Mouse (Mus musculus) hindbrain, postnatal 0 days (tissue): ENCODE data around the gene Sap18b. TPM values are rescaled to one million over a fixed set of nuclear protein-coding genes. Genes with fewer than 3 reads are reported as not detected.

Experiments used
- ATAC-seq: fragments of 200-750 bp; cut with Nextera tagmentation; 2 replicates; pipeline ENCODE4 v1.8.0; 2017; ENCODE audit warnings: mild to moderate bottlenecking, moderate TSS enrichment, moderate library complexity
- DNase-seq: peaks from one replicate; pipeline ENCODE4 v3.0.0-alpha.2; 2015; ENCODE audit warnings: low spot score
- H3K27ac ChIP-seq: fragments of 300-500 bp; sonication (generic); 2 replicates; pipeline ENCODE4 v1.5.1; 2014; ENCODE audit warnings: mild to moderate bottlenecking
- H3K27me3 ChIP-seq: fragments of 300-500 bp; sonication (generic); 2 replicates; pipeline ENCODE4 v1.6.1; 2014; ENCODE audit warnings: low read length, mixed read lengths; ENCODE audit not compliant: insufficient read depth
- H3K36me3 ChIP-seq: fragments of 300-500 bp; sonication (generic); 2 replicates; pipeline ENCODE4 v1.6.1; 2014; ENCODE audit warnings: low read length, mixed read lengths; ENCODE audit not compliant: insufficient read depth
- H3K4me1 ChIP-seq: fragments of 300-500 bp; sonication (generic); 2 replicates; pipeline ENCODE4 v1.6.1; 2014; ENCODE audit warnings: antibody characterized with exemption, low read length, mixed read lengths; ENCODE audit not compliant: insufficient read depth
- H3K4me2 ChIP-seq: fragments of 300-500 bp; sonication (generic); 2 replicates; pipeline ENCODE4 v1.6.1; 2014; ENCODE audit warnings: low read depth, mild to moderate bottlenecking, low read length, moderate library complexity, mixed read lengths
- H3K4me3 ChIP-seq: fragments of 300-500 bp; sonication (generic); 2 replicates; pipeline ENCODE4 v1.5.1; 2014; ENCODE audit warnings: low read length
- H3K9ac ChIP-seq: fragments of 300-500 bp; sonication (generic); replicated peaks from 2 replicates; pipeline ENCODE4 v1.6.1; 2014; ENCODE audit warnings: mild to moderate bottlenecking, low read length, moderate library complexity, mixed read lengths
- H3K9me3 ChIP-seq: fragments of 300-500 bp; sonication (generic); 2 replicates; pipeline ENCODE4 v1.6.1; 2016; ENCODE audit warnings: low read length, mixed read lengths
- CTCF ChIP-seq: IDR thresholded peaks from 2 replicates; pipeline ENCODE4 v1.5.1; 2016; ENCODE audit warnings: antibody characterized with exemption, control low read depth, low read depth
- WGBS: fragments of 180-500 bp; shearing (Covaris S2); extraction: QIAGEN DNeasy Blood & Tissue Kit; methylation state at CpG from one replicate; pipeline ENCODE4 v1.1.7; 2014; 5-methylcytosine and 5-hydroxymethylcytosine counted together
- polyA plus RNA-seq: library from polyadenylated mRNA; unstranded; fragments of >200 nt; fragmentation: Nextera tagmentation; extraction: Ambion mirVana; gene quantifications from 2 replicates; pipeline ENCODE4 v1.2.1, GENCODE M21; 2015
- total RNA-seq: library from RNA; depleted of rRNA; stranded (reverse); fragments of >200 nt; gene quantifications from 2 replicates; pipeline ENCODE4 v1.2.3, GENCODE M21; 2014

Sap18b gene
- total and polyA plus RNA-seq, 2 experiments from 2014 or later = 31.2 to 325 TPM

DNA sequence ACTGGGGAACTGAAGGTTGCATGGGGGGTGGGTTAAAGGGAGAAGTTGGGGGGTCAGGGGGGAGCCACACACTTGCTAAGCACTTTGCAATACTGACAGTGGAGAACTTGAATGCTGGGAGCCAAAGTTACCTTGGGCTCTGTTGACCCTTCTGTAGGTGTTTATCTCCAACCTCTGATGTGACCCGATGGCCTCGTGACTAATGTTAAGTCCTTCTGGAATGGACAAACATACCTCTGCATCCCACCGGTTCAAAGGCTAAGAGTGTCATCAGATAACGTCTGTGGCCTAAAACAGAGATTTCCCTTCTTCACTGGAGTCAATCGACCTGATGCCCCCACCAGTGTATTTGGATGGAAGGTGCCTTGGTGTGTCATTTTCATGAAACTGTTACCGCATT, 3.9 kb upstream of the Sap18b start:
- H3K9me3 ChIP-seq = no peaks in the 10 kb centered on the region
- ATAC-seq (no peak), DNase-seq (no peak)
- 90% methylated on average over 6 of the region's 6 CpGs for WGBS
- no peaks in the 10 kb centered on the region for H3K36me3 ChIP-seq
- no peak overlapping the region for H3K9ac ChIP-seq
- no peaks in the 10 kb centered on the region for H3K4me1 ChIP-seq
- no peak overlapping the region for H3K4me2 ChIP-seq
- no peak for TF ChIP-seq CTCF
- H3K27ac ChIP-seq = no peak overlapping the region
- H3K27me3 ChIP-seq = no peaks in the 10 kb centered on the region
- no peak overlapping the region for H3K4me3 ChIP-seq

DNA sequence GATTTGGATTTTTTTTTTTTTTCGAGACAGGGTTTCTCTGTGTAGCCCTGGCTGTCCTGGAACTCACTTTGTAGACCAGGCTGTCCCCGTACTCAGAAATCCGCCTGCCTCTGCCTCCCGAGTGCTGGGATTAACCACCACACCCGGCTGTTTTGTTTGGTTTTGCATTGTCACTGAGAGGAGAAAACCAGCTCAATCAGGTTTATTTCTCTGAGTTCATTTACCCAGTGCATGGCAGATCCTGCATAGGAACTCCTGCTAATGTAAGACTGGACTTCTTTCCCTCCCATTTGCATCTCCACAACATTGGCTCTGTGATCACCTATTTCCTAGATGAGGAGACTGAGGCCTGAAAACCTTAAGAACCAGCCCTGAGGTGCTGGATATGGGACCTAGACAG, 3.0 kb upstream of the Sap18b start:
- H3K36me3 ChIP-seq = no peaks in the 10 kb centered on the region
- no peaks in the 10 kb centered on the region for H3K27me3 ChIP-seq
- no peaks in the 10 kb centered on the region for H3K4me1 ChIP-seq
- no peak for TF ChIP-seq CTCF
- no peak overlapping the region for H3K9ac ChIP-seq
- ATAC-seq (no peak), DNase-seq (no peak)
- no peak overlapping the region for H3K4me3 ChIP-seq
- WGBS = 86% methylated on average over 5 of the region's 5 CpGs
- no peaks in the 10 kb centered on the region for H3K9me3 ChIP-seq
- H3K4me2 ChIP-seq = no peak overlapping the region
- H3K27ac ChIP-seq = no peak overlapping the region

GRCm38 (mm10) chr8:95822699-95823098, 2.4 kb upstream of the Sap18b start:
- no peaks in the 10 kb centered on the region for H3K36me3 ChIP-seq
- no peaks in the 10 kb centered on the region for H3K9me3 ChIP-seq
- 82% methylated on average over 3 of the region's 3 CpGs for WGBS
- no peak for ATAC-seq
- H3K27ac ChIP-seq = no peak overlapping the region
- no peaks in the 10 kb centered on the region for H3K27me3 ChIP-seq
- no peak for DNase-seq
- TF ChIP-seq CTCF = no peak
- H3K4me1 ChIP-seq = no peaks in the 10 kb centered on the region
- H3K4me3 ChIP-seq = no peak overlapping the region
- H3K4me2 ChIP-seq = no peak overlapping the region
- no peak overlapping the region for H3K9ac ChIP-seq

- ATAC-seq = no peak
These were observed 5.0 kb downstream of the Sap18b start for GRCm38 (mm10) chr8:95830144-95830543.

GRCm38 (mm10) chr8:95832603-95833434, 7.7 kb downstream of the Sap18b start:
- peak; percentile 89 for DNase-seq
- no peak overlapping the region for H3K27ac ChIP-seq
- ATAC-seq = peak; percentile 74
- 16% methylated on average over 16 of the region's 16 CpGs for WGBS
- peak overlapping the region; percentile 24; the same call in 1 of the 2 replicates for H3K9ac ChIP-seq
- TF ChIP-seq CTCF = peak; percentile 95
- no peaks in the 10 kb centered on the region for H3K27me3 ChIP-seq
- no peaks in the 10 kb centered on the region for H3K9me3 ChIP-seq
- peak overlapping the region; percentile 54 for H3K4me2 ChIP-seq
- H3K36me3 ChIP-seq = peaks cover 6% of the 10 kb centered on the region; the same call in 1 of the 2 replicates
- peaks cover 4% of the 10 kb centered on the region; the same call in 1 of the 2 replicates for H3K4me1 ChIP-seq
- H3K4me3 ChIP-seq = peak overlapping the region; percentile 26

More at GRCm38 (mm10) chr8:95830144-95830543, 5.0 kb downstream of the Sap18b start:
- Histone ChIP-seq H3K4me3 (no peak overlapping the region), H3K27me3 (no peaks in the 10 kb centered on the region), H3K9ac (no peak overlapping the region), H3K36me3 (no peaks in the 10 kb centered on the region), H3K4me1 (peaks cover 4% of the 10 kb centered on the region; the same call in 1 of the 2 replicates), H3K9me3 (no peaks in the 10 kb centered on the region), H3K4me2 (no peak overlapping the region), H3K27ac (no peak overlapping the region)
- no peak for TF ChIP-seq CTCF
- no peak for DNase-seq
- 86% methylated on average over 3 of the region's 3 CpGs for WGBS

DNA sequence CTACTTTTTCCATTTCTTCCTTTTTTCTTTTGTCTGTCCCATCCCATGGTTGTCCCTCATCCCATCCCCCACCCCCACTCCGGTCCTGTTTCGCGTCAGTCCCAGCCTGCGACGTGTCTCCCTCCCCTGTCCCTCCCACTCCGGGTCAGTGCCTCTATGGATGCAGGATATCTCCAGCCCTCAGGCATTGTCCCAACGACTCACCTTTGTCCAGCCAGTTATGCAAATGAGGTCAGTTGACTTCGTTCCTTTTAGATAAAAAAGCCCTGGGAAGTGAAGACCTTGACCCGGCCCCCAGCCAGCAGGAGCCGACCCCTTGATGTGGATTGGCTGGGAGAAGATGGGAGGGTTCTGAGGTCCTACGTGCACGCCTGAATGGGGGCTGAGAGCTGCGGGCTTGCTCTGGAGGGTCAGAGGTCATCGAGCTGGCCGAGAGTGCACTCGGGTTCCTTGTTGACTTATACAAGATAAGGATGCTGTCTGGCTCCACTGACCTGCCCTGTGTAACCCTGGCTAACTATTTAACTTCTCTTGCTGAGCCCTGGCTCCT, 8.4 kb downstream of the Sap18b start:
- H3K9ac ChIP-seq = peak overlapping the region; percentile 24; the same call in 1 of the 2 replicates
- WGBS = 2% methylated on average over 16 of the region's 16 CpGs
- H3K4me1 ChIP-seq = peaks cover 4% of the 10 kb centered on the region; the same call in 1 of the 2 replicates
- DNase-seq = no peak
- no peaks in the 10 kb centered on the region for H3K9me3 ChIP-seq
- peak overlapping the region; percentile 26 for H3K4me3 ChIP-seq
- peak; percentile 53 for ATAC-seq
- no peak overlapping the region for H3K27ac ChIP-seq
- no peaks in the 10 kb centered on the region for H3K27me3 ChIP-seq
- no peak for TF ChIP-seq CTCF
- peak overlapping the region; percentile 54 for H3K4me2 ChIP-seq
- peaks cover 6% of the 10 kb centered on the region; the same call in 1 of the 2 replicates for H3K36me3 ChIP-seq

GRCm38 (mm10) chr8:95835891-95836290, 10.7 kb downstream of the Sap18b start:
- Histone ChIP-seq H3K4me2 (no peak overlapping the region), H3K27me3 (no peaks in the 10 kb centered on the region), H3K36me3 (peaks cover 6% of the 10 kb centered on the region; the same call in 1 of the 2 replicates), H3K9ac (no peak overlapping the region), H3K4me1 (peaks cover 4% of the 10 kb centered on the region; the same call in 1 of the 2 replicates), H3K9me3 (no peaks in the 10 kb centered on the region), H3K4me3 (no peak overlapping the region), H3K27ac (no peak overlapping the region)
- DNase-seq (no peak), ATAC-seq (no peak)
- 70% methylated on average over 4 of the region's 4 CpGs for WGBS
- TF ChIP-seq CTCF = no peak
